Mouse (Mus musculus): ENCODE data around the gene Rps19. TPM values are rescaled to one million over a fixed set of nuclear protein-coding genes. Genes with fewer than 3 reads are reported as not detected.
A peak's percentile ranks its signal among the peaks of the same experiment; 100 is the strongest.

Gene Rps19
- total and polyA plus RNA-seq, 3 experiments: 949 to 2,998 (median 1,262) TPM

GRCm38 (mm10) chr7:24904070-24904483 is 19.9 kb downstream of the Rps19 start:
- peak; percentile 97 for DNase-seq (ENCODE audit: low spot score)
- Histone ChIP-seq H3K4me1 (ENCODE audit: insufficient read depth, low read depth, low read length) (peaks cover 64% of the 10 kb centered on the region), H3K27me3 (ENCODE audit: insufficient read depth, low read length) (no peaks in the 10 kb centered on the region; the same call in 1 of the 2 replicates)

DNA sequence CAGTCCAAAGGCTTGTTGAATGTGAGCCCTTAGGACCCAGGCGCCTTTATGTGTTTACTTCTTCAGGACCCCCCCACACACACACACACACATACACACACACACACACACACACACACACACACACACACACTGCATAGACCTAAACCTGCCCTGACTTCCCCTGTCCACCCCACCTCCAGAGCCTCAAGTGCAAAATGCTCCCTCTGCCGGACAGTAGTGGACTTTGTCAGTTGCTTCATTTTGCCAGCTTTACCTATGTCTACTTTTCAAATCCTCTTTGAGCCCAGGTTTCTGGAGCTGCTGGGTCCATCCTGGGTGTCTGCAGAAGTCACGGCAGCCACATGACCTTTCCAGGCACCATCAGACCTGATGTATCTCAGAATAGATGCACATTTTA is 20.8 kb downstream of the Rps19 start:
- ATAC-seq (ENCODE audit: extremely low read depth, insufficient number of reproducible peaks, low FRiP score, poor library complexity, severe bottlenecking) (no peak), DNase-seq (ENCODE audit: low spot score) (peak; percentile 73)
- peaks cover 64% of the 10 kb centered on the region for H3K4me1 ChIP-seq (ENCODE audit: insufficient read depth, low read depth, low read length)
- TF ChIP-seq POLR2AphosphoS5 (IDR thresholded peaks at IDR 0.05; ENCODE audit: insufficient replicate concordance, low read depth, low read length): no peak
- peak; percentile 48 for TF ChIP-seq CTCF (IDR thresholded peaks at IDR 0.05; ENCODE audit: low read depth, low read length)
- TF ChIP-seq GATA1 (IDR thresholded peaks at IDR 0.05; ENCODE audit: borderline replicate concordance, low read length): no peak
- no peak for TF ChIP-seq GATA2 (IDR thresholded peaks at IDR 0.05; ENCODE audit: borderline replicate concordance, low read depth, low read length)
- TF ChIP-seq TAL1 (conservative IDR thresholded peaks at IDR 0.05; ENCODE audit: low read depth, low read length): no peak
- peak overlapping the region; percentile 78; the same call in 1 of the 2 replicates for H3K4me3 ChIP-seq (ENCODE audit: low read depth, low read length)
- no peaks in the 10 kb centered on the region for H3K9me3 ChIP-seq (replicated peaks)
- peaks cover 50% of the 10 kb centered on the region for H3K36me3 ChIP-seq (replicated peaks)
- no peaks in the 10 kb centered on the region; the same call in 1 of the 2 replicates for H3K27me3 ChIP-seq (ENCODE audit: insufficient read depth, low read length)

More at GRCm38 (mm10) chr7:24904070-24904483, 19.9 kb downstream of the Rps19 start:
- Histone ChIP-seq H3K9me3 (replicated peaks) (no peaks in the 10 kb centered on the region), H3K36me3 (replicated peaks) (peaks cover 41% of the 10 kb centered on the region), H3K4me3 (ENCODE audit: low read depth, low read length) (peak overlapping the region; percentile 78)
- TF ChIP-seq TAL1 (conservative IDR thresholded peaks at IDR 0.05; ENCODE audit: low read depth, low read length): no peak
- TF ChIP-seq CTCF (IDR thresholded peaks at IDR 0.05; ENCODE audit: low read depth, low read length): no peak
- TF ChIP-seq GATA1 (IDR thresholded peaks at IDR 0.05; ENCODE audit: borderline replicate concordance, low read length): no peak
- no peak for TF ChIP-seq POLR2AphosphoS5 (IDR thresholded peaks at IDR 0.05; ENCODE audit: insufficient replicate concordance, low read depth, low read length)
- no peak for TF ChIP-seq GATA2 (IDR thresholded peaks at IDR 0.05; ENCODE audit: borderline replicate concordance, low read depth, low read length)
- peak; percentile 91 for ATAC-seq (ENCODE audit: extremely low read depth, insufficient number of reproducible peaks, low FRiP score, poor library complexity, severe bottlenecking)

GRCm38 (mm10) chr7:24906551-24906950 is 22.4 kb downstream of the Rps19 start:
- H3K27me3 ChIP-seq (ENCODE audit: insufficient read depth, low read length): no peaks in the 10 kb centered on the region
- no peaks in the 10 kb centered on the region for H3K9me3 ChIP-seq (replicated peaks)
- ATAC-seq (ENCODE audit: extremely low read depth, insufficient number of reproducible peaks, low FRiP score, poor library complexity, severe bottlenecking) (no peak), DNase-seq (ENCODE audit: low spot score) (peak; percentile 1)
- peaks cover 65% of the 10 kb centered on the region for H3K36me3 ChIP-seq (replicated peaks)
- H3K4me1 ChIP-seq (ENCODE audit: insufficient read depth, low read depth, low read length): peaks cover 52% of the 10 kb centered on the region
- no peak overlapping the region; the same call in 1 of the 2 replicates for H3K4me3 ChIP-seq (ENCODE audit: low read depth, low read length)
- TF ChIP-seq CTCF (IDR thresholded peaks at IDR 0.05; ENCODE audit: low read depth, low read length) (no peak), TAL1 (conservative IDR thresholded peaks at IDR 0.05; ENCODE audit: low read depth, low read length) (no peak), GATA2 (IDR thresholded peaks at IDR 0.05; ENCODE audit: borderline replicate concordance, low read depth, low read length) (no peak), GATA1 (IDR thresholded peaks at IDR 0.05; ENCODE audit: borderline replicate concordance, low read length) (no peak), POLR2AphosphoS5 (IDR thresholded peaks at IDR 0.05; ENCODE audit: insufficient replicate concordance, low read depth, low read length) (no peak)

DNA sequence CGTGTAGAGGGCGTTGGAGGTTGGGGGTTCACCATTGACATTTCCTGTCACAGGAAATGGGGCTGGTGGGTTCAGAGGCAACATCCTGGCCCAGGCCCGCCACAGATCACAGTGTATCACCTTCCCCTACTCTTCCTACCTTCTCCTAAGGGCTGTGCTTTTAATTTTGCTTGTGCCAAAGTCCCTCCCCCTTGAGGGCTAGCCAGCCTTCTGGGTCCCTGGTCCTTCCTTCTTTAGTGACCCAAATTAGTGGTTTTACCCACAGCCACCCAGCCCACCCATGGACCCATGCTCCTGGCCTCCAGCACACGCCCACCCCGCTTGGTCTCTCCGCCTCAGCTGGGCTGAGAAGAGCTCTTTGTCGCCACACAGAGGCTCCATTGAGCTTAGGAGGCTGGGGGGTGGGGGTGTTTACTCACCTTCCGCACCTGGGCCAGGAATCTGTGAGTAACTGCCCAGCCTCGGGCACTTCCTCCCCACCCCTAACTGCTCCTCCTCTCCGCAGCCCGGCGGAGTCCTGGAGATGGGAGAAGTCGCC is 23.1 kb downstream of the Rps19 start:
- Histone ChIP-seq H3K36me3 (replicated peaks) (peaks cover 72% of the 10 kb centered on the region), H3K4me3 (ENCODE audit: low read depth, low read length) (no peak overlapping the region), H3K9me3 (replicated peaks) (no peaks in the 10 kb centered on the region), H3K4me1 (ENCODE audit: insufficient read depth, low read depth, low read length) (peaks cover 45% of the 10 kb centered on the region), H3K27me3 (ENCODE audit: insufficient read depth, low read length) (no peaks in the 10 kb centered on the region)
- DNase-seq (ENCODE audit: low spot score): no peak
- TF ChIP-seq CTCF (IDR thresholded peaks at IDR 0.05; ENCODE audit: low read depth, low read length): no peak
- ATAC-seq (ENCODE audit: extremely low read depth, insufficient number of reproducible peaks, low FRiP score, poor library complexity, severe bottlenecking): no peak

- H3K4me3 ChIP-seq (ENCODE audit: low read depth, low read length): no peak overlapping the region
- TF ChIP-seq GATA2 (IDR thresholded peaks at IDR 0.05; ENCODE audit: borderline replicate concordance, low read depth, low read length) (no peak), POLR2AphosphoS5 (IDR thresholded peaks at IDR 0.05; ENCODE audit: insufficient replicate concordance, low read depth, low read length) (no peak), GATA1 (IDR thresholded peaks at IDR 0.05; ENCODE audit: borderline replicate concordance, low read length) (no peak), TAL1 (conservative IDR thresholded peaks at IDR 0.05; ENCODE audit: low read depth, low read length) (no peak), CTCF (IDR thresholded peaks at IDR 0.05; ENCODE audit: low read depth, low read length) (no peak)
- ATAC-seq (ENCODE audit: extremely low read depth, insufficient number of reproducible peaks, low FRiP score, poor library complexity, severe bottlenecking) (no peak), DNase-seq (ENCODE audit: low spot score) (no peak)
- no peaks in the 10 kb centered on the region for H3K27me3 ChIP-seq (ENCODE audit: insufficient read depth, low read length)
- H3K9me3 ChIP-seq (replicated peaks): no peaks in the 10 kb centered on the region
- peaks cover 10% of the 10 kb centered on the region for H3K4me1 ChIP-seq (ENCODE audit: insufficient read depth, low read depth, low read length)
- peaks cover 75% of the 10 kb centered on the region for H3K36me3 ChIP-seq (replicated peaks)
These were observed 28.3 kb downstream of the Rps19 start for GRCm38 (mm10) chr7:24912480-24912879.

- DNase-seq (ENCODE audit: low spot score) (no peak), ATAC-seq (ENCODE audit: extremely low read depth, insufficient number of reproducible peaks, low FRiP score, poor library complexity, severe bottlenecking) (no peak)
- peaks cover 6% of the 10 kb centered on the region; the same call in 1 of the 2 replicates for H3K9me3 ChIP-seq (replicated peaks)
- H3K27me3 ChIP-seq (ENCODE audit: insufficient read depth, low read length): no peaks in the 10 kb centered on the region
- H3K4me1 ChIP-seq (ENCODE audit: insufficient read depth, low read depth, low read length): peaks cover 3% of the 10 kb centered on the region; the same call in 1 of the 2 replicates
- H3K4me3 ChIP-seq (ENCODE audit: low read depth, low read length): no peak overlapping the region
- TF ChIP-seq TAL1 (conservative IDR thresholded peaks at IDR 0.05; ENCODE audit: low read depth, low read length): no peak
- no peak for TF ChIP-seq GATA1 (IDR thresholded peaks at IDR 0.05; ENCODE audit: borderline replicate concordance, low read length)
- no peak for TF ChIP-seq POLR2AphosphoS5 (IDR thresholded peaks at IDR 0.05; ENCODE audit: insufficient replicate concordance, low read depth, low read length)
- no peak for TF ChIP-seq CTCF (IDR thresholded peaks at IDR 0.05; ENCODE audit: low read depth, low read length)
- TF ChIP-seq GATA2 (IDR thresholded peaks at IDR 0.05; ENCODE audit: borderline replicate concordance, low read depth, low read length): no peak
- H3K36me3 ChIP-seq (replicated peaks): peaks cover 75% of the 10 kb centered on the region
These were observed 34.7 kb downstream of the Rps19 start for GRCm38 (mm10) chr7:24918763-24919323.

Data from G1E (cell line).